Mouse (Mus musculus) neural tube, embryonic 14.5 days (tissue): ENCODE data around the gene Asic2. TPM values are rescaled to one million over a fixed set of nuclear protein-coding genes. Genes with fewer than 3 reads are reported as not detected.

Experiments
- ATAC-seq: fragments of 200-750 bp; cut with Nextera tagmentation; 2 replicates; pipeline ENCODE4 v1.8.0; 2017; ENCODE audit warnings: low read depth, mild to moderate bottlenecking, moderate TSS enrichment, moderate library complexity
- H3K27ac ChIP-seq: fragments of 300-500 bp; sonication (generic); 2 replicates; pipeline ENCODE4 v1.5.1; 2014; ENCODE audit warnings: low read depth, mild to moderate bottlenecking, control low read depth, low read length, moderate library complexity, mixed read lengths
- H3K27me3 ChIP-seq: fragments of 300-500 bp; sonication (generic); 2 replicates; pipeline ENCODE4 v1.6.1; 2014; ENCODE audit warnings: low read length; ENCODE audit not compliant: control insufficient read depth, insufficient read depth
- H3K36me3 ChIP-seq: fragments of 300-500 bp; sonication (generic); 2 replicates; pipeline ENCODE4 v1.6.1; 2014; ENCODE audit warnings: low read length, mixed read lengths; ENCODE audit not compliant: control insufficient read depth, insufficient read depth
- H3K4me1 ChIP-seq: fragments of 300-500 bp; sonication (generic); 2 replicates; pipeline ENCODE4 v1.6.1; 2014; ENCODE audit warnings: low read length; ENCODE audit not compliant: control insufficient read depth, insufficient read depth
- H3K4me2 ChIP-seq: fragments of 300-500 bp; sonication (generic); 2 replicates; pipeline ENCODE4 v1.6.1; 2014; ENCODE audit warnings: mild to moderate bottlenecking, low read depth, low read length, control low read depth
- H3K4me3 ChIP-seq: fragments of 300-500 bp; sonication (generic); 2 replicates; pipeline ENCODE4 v1.5.1; 2014; ENCODE audit warnings: low read depth, low read length, control low read depth, mixed read lengths
- H3K9ac ChIP-seq: fragments of 300-500 bp; sonication (generic); replicated peaks from 2 replicates; pipeline ENCODE4 v1.6.1; 2014; ENCODE audit warnings: low read depth, mild to moderate bottlenecking, control low read depth, low read length, mixed read lengths
- H3K9me3 ChIP-seq: fragments of 300-500 bp; sonication (generic); 2 replicates; pipeline ENCODE4 v1.6.1; 2016; ENCODE audit warnings: low read length; ENCODE audit not compliant: control insufficient read depth
- WGBS: fragments of 180-500 bp; shearing (Covaris S2); extraction: QIAGEN DNeasy Blood & Tissue Kit; methylation state at CpG from one replicate; pipeline ENCODE4 v1.1.7; 2014; 5-methylcytosine and 5-hydroxymethylcytosine counted together
- polyA plus RNA-seq: library from polyadenylated mRNA; unstranded; fragments of >200 nt; fragmentation: Nextera tagmentation; extraction: Ambion mirVana; gene quantifications from 2 replicates; pipeline ENCODE4 v1.2.1, GENCODE M21; 2014

Gene Asic2
- polyA plus RNA-seq, 1 experiment from 2014 or later: 16.2 TPM

DNA sequence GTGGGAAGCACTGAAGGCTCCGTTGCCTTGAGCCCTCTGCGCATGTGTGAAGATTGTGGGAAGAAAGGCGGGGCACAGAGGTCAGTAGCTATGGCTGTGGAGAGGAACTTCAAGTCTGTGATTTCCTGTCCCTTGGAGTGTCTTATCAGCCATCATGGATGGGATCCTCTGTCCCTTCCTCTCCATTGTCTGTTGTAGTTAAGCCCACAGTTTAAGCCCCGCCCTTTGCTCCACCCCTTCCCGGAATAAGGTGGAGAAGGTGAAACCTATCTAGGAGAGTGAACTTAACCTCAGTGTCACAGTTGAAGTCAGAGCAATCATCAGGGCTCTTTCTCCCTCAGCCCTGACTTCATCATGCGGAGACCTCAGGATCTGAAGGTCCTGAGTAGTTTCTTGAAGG is 347.7 kb downstream of the Asic2 start:
- Histone ChIP-seq H3K4me2 (no peak overlapping the region), H3K27me3 (no peaks in the 10 kb centered on the region), H3K9ac (no peak overlapping the region), H3K4me1 (no peaks in the 10 kb centered on the region), H3K27ac (no peak overlapping the region), H3K9me3 (no peaks in the 10 kb centered on the region), H3K36me3 (no peaks in the 10 kb centered on the region), H3K4me3 (no peak overlapping the region)
- ATAC-seq: no peak
- 74% methylated on average over 6 of the region's 6 CpGs for WGBS

DNA sequence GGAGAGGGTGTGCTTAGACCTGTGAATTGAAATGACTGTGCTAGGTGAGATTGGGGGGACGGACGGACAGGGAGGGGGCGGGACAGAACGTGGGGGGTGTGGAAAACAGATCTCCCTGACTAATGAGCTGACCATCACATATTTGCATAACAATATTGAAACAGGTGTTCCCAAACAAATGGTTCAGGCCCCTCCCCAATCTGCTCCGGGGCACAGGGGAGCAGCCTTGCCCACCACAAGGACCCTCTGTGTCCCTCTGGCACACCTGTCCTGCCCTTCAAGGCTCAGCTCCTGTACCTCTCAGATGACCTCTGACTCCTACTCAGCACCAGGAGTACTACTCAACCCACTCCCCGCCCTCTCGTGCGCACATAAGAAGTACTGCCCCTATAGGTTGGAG is 351.8 kb downstream of the Asic2 start:
- Histone ChIP-seq H3K27ac (no peak overlapping the region), H3K9ac (no peak overlapping the region), H3K4me3 (no peak overlapping the region), H3K36me3 (no peaks in the 10 kb centered on the region), H3K4me1 (peaks cover 16% of the 10 kb centered on the region), H3K4me2 (no peak overlapping the region), H3K9me3 (no peaks in the 10 kb centered on the region), H3K27me3 (no peaks in the 10 kb centered on the region)
- 84% methylated on average over 8 of the region's 8 CpGs for WGBS
- ATAC-seq: no peak

- Histone ChIP-seq H3K27ac (no peak overlapping the region), H3K4me1 (peaks cover 16% of the 10 kb centered on the region)
Measured at GRCm38 (mm10) chr11:81613869-81614620, 354.2 kb downstream of the Asic2 start.

DNA sequence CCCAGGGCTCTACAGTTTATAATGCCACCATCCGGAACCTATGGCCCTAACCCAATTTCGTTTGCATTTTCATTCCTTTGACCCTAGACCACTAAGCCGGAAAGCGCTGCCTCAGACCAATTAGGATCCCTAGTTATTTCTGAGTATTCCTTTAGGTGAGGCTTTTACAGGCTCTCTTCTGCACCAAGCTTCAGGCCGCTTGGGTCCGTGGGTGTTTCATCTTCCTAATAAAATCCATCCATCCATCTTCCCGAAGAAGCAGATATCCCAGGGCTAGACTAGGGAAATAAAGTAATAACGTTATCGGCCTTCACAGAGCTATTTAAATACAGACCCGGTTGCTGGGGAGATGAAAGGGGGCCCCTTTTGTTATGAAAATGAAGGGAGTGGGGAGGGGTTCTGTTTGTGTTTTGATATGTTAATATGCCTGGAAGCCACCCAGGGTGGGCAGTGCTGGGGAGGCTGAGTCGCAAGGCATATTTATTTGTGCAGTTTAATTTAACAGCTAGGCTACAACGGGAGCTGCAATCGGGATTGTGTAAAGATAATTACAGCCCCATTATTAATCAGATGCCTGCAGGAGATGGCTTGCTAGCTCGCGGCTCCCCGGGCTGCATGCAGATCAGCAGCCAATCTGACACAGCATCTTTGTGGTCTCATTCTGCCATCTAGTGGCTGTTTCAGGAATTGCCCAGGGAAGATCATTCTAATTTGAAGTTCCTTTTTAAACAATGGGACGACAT is 355.3 kb downstream of the Asic2 start:
- Histone ChIP-seq H3K9ac (peak overlapping the region; percentile 39; the same call in 1 of the 2 replicates), H3K36me3 (no peaks in the 10 kb centered on the region), H3K4me2 (peak overlapping the region; percentile 40), H3K4me1 (peaks cover 16% of the 10 kb centered on the region), H3K27me3 (no peaks in the 10 kb centered on the region), H3K27ac (peak overlapping the region; percentile 80), H3K9me3 (no peaks in the 10 kb centered on the region), H3K4me3 (peak overlapping the region; percentile 4; the same call in 1 of the 2 replicates)
- 1% methylated on average over 17 of the region's 17 CpGs for WGBS
- peak; percentile 93 for ATAC-seq

More at GRCm38 (mm10) chr11:81613869-81614620, 354.2 kb downstream of the Asic2 start:
- Histone ChIP-seq H3K4me3 (no peak overlapping the region), H3K4me2 (peak overlapping the region; percentile 40), H3K9ac (no peak overlapping the region), H3K36me3 (no peaks in the 10 kb centered on the region), H3K9me3 (no peaks in the 10 kb centered on the region), H3K27me3 (no peaks in the 10 kb centered on the region)
- 22% methylated on average over 10 of the region's 10 CpGs for WGBS
- no peak for ATAC-seq

DNA sequence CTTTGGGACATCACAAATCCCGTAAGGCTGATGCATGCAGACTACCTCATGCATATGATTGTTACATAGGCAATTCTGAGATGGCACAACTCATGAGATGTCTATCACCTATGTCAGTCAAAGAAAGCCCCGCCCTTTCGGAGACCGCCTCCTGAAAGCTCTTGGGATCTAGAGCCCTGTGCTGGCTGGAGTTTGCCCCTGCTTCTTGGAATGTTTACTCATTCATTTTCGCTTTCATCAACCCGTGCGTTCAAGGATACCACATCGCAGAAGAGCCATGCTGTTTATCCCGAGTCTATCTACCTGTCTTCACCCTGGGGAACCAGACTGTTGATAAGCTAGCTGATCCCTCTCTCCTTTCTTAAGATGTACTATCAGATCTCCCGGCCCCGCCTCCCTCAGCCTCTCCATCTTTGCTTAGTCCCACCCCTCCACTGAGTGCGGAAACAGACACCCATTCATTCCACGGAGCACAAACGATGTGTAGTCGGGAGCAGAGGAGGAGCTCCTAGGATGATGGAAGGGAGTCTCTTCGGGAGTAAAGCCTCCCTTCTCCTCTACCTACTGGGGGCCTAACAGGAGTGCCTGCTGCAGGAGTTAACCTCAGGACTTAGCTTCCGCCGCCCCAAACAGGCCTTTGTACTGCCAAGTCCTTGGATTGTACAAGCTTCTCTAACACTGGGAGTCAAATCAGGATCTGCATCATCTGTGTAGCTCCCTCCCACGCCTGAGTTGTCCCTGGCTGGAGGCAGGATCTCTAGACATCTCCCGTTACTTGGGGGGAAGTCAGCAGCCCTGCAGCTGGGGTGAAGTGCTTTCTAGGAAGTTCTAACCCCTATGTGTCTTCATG is 356.1 kb downstream of the Asic2 start:
- Histone ChIP-seq H3K4me1 (peaks cover 16% of the 10 kb centered on the region), H3K4me2 (peak overlapping the region; percentile 40), H3K36me3 (no peaks in the 10 kb centered on the region), H3K9ac (peak overlapping the region; percentile 25; the same call in 1 of the 2 replicates), H3K9me3 (no peaks in the 10 kb centered on the region), H3K4me3 (peak overlapping the region; percentile 10; the same call in 1 of the 2 replicates), H3K27ac (peak overlapping the region; percentile 80), H3K27me3 (no peaks in the 10 kb centered on the region)
- ATAC-seq: peak; percentile 49; the same call in 1 of the 2 replicates
- 10% methylated on average over 20 of the region's 20 CpGs for WGBS

DNA sequence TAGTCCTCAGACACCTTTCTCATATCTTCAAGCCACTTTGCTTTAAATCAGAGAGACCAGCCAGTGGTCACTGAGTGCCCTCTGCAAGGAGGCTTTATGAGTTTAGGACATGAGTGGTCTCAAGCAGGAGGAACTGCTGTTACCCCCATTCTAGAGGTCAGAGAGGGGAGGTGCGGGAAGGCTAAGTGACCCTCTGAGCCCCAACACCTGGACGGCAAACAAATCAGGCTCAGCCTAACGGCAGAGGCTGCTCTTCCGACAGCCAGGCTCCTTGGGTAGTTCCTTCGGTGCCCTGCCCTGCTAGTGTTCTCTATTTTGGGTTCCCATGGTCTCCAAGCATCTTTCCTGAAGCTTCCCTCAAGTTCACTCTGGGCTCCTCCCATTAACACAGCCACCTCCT is 357.8 kb downstream of the Asic2 start:
- ATAC-seq: no peak
- Histone ChIP-seq H3K4me3 (no peak overlapping the region), H3K4me1 (peaks cover 16% of the 10 kb centered on the region), H3K9me3 (no peaks in the 10 kb centered on the region), H3K4me2 (no peak overlapping the region), H3K27ac (no peak overlapping the region), H3K27me3 (no peaks in the 10 kb centered on the region), H3K9ac (no peak overlapping the region), H3K36me3 (no peaks in the 10 kb centered on the region)
- WGBS: 84% methylated on average over 5 of the region's 5 CpGs

DNA sequence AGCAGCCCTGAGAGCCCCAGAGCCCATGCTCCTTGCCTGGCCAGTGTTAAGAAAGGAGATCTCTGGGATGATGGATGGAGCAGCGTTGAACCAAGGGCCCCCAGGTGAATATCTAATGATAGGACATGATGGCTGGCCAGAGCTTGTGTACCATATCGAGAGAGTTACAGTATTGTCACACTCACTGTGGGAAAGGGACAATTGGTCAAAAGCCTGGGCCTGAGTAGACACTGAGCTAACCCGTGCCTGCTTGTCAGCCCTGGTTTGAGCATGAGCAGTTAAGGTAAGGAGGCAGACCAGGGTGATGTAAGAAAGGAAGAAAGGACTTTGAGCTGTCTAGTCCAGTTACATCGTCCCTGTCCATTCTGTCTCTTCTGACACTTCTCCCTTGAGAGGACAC is 365.3 kb downstream of the Asic2 start:
- WGBS: 84% methylated on average over 4 of the region's 4 CpGs
- no peak overlapping the region for H3K27ac ChIP-seq

DNA sequence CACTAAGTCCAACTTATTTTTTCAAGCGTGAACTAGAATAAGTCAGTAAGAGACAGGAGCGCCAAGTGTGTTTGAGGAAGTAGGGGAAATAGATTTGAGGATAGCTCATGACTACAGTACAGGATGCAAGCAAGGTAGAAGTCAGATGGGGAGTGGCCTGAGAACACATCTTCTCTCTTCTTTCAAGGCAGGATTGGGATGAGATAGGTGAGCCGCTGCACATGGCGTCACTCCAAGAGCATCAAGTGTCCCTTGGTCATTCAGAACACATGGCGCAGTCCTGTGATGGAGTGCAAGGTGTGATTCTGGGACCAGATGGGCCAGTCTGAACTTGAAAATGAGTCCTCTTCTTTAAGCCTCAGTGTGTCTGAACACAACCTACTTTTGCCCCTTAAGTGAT is 366.5 kb downstream of the Asic2 start:
- H3K9ac ChIP-seq: no peak overlapping the region
- WGBS: 96% methylated on average over 5 of the region's 5 CpGs
- H3K27ac ChIP-seq: no peak overlapping the region
- H3K9me3 ChIP-seq: no peaks in the 10 kb centered on the region
- H3K4me3 ChIP-seq: no peak overlapping the region
- ATAC-seq: no peak
- H3K36me3 ChIP-seq: no peaks in the 10 kb centered on the region
- no peak overlapping the region for H3K4me2 ChIP-seq
- no peaks in the 10 kb centered on the region for H3K4me1 ChIP-seq
- no peaks in the 10 kb centered on the region for H3K27me3 ChIP-seq

More for the DNA sequence above, 365.3 kb downstream of the Asic2 start:
- Histone ChIP-seq H3K9ac (no peak overlapping the region), H3K27me3 (no peaks in the 10 kb centered on the region), H3K4me2 (no peak overlapping the region), H3K9me3 (no peaks in the 10 kb centered on the region), H3K4me3 (no peak overlapping the region), H3K36me3 (no peaks in the 10 kb centered on the region), H3K4me1 (no peaks in the 10 kb centered on the region)
- no peak for ATAC-seq
